Mouse (Mus musculus) heart, postnatal 36 days (tissue): Measurements from ENCODE around the gene Gm36210. TPM values are rescaled to one million over a fixed set of nuclear protein-coding genes. Genes with fewer than 3 reads are reported as not detected.
A peak's percentile ranks its signal among the peaks of the same experiment; 100 is the strongest.
"Not testable (repeated sequence)": the region's sequence is repeated elsewhere in the genome, so short reads cannot be mapped to it uniquely, and the experiment has no call there.

Experiments
- DNase-seq, 2 experiments: peaks; one replicate each; pipeline ENCODE4 v3.0.0; 2021 to 2022
- intact Hi-C: fragments of 180-260 bp; cut with DNase I; formaldehyde crosslinking; loops from one replicate; pipeline ENCODE4 v1.15.1; 2025
- total RNA-seq, 2 experiments: library from RNA; stranded (reverse); gene quantifications; 2 replicates each; pipeline ENCODE4 v1.2.3; 2021

The Gm36210 gene
- total RNA-seq, 2 experiments from 2014 or later = not detected

DNA sequence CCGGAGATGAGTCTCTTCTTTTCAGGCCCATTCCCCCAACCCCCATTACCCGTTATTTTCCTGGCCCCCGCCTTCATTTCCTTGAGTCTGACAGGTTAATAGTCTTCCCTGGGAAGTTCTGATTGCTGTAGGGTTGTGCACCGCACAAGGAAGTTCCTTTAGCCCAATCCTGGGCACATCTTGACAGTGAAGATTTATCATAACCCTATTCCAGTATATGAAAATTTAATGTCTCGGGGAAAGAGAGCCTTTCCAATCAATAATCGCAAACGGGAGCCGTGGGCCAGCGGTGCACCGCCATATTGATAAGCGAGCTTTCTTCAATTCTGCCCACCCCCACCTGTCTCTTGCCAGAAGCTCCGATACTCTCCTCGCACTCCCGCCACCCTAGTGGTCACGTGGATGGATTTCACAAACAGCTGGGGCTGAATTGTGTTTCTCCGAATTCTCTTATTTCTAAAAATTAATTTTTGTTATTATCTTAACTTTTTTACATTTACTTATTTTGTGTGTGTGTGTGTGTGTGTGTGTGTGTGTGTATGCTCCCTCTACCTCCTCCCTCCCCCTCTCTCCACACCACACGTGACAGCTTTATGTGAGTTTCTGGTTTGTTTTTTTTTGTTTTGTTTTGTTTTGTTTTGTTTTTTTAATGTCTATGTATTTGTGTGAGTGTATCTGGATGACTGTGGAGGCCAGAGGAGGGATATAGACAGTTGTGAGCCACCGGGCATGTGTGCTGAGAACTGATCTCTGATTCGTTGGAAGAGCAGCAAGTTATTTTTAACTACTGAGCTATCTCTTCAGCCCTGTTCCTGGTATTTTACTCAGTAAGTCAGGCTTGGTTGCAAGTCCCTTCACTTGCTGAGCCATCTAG, 6.4 kb downstream of the Gm36210 start:
- peak; percentile 32 to 53 for DNase-seq
- intact Hi-C loops = no loop called here

DNA sequence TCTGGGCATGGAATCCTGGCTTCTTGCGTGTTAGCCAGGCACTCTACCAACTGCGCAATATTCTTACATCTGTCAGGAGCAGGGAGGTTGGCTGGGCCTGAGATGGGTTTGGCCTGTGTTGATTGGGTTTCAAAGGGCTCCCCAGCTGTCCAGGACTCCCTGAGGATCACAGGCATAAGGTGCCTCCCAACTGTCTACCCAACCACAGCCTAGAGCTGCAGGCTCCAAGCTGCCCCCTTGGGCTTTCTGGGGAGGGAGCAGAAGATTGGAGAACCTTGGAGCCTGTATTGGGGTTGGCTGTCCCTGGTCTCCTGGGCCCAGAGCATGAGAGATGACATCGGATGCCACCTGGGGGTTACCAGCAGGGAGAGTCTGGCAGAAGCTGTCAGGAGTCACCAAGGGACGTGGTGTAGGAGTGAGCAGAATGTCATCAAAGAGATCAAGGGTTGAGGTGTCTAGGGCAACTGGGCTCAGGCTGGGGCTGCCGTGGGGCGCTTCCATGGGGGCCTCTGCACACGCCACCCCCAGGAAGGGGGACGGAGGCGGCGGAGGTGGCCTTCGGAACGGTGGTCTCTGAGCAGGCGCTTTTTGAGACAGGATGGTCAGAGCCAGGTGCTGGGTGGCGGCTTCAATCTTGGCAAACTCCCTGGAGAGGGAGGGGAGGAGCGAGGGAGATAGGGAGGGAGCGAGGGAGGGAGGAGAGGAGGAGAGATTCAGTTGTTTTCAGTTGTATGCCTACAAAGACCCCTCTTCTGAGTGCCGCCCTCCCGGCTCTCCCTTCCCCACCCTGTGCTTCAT, 7.3 kb downstream of the Gm36210 start:
- intact Hi-C loops = no loop called here

DNA sequence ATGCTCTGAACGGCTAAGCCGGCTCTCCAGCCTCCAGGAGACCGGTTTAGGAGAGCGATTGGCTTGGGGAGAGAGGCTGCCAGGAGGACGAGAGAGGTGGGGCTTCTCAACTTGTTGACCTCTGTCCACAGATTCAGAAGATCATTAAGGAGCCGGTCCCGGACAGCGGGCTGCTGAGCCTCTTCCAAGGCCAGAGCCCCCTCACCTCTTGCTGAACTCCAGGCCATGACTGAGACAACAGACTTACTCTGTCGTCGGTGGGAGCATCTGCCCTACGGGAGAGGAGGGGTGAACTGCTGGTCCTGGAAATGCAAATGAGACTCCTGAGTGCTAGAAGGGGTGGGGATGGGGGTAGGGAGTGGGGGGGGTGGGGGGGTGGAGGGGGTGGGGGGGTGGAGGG, 11.1 kb downstream of the Gm36210 start:
- no peak for DNase-seq
- intact Hi-C loops = no loop called here

More for the DNA sequence above, 7.3 kb downstream of the Gm36210 start:
- no peak for DNase-seq

DNA sequence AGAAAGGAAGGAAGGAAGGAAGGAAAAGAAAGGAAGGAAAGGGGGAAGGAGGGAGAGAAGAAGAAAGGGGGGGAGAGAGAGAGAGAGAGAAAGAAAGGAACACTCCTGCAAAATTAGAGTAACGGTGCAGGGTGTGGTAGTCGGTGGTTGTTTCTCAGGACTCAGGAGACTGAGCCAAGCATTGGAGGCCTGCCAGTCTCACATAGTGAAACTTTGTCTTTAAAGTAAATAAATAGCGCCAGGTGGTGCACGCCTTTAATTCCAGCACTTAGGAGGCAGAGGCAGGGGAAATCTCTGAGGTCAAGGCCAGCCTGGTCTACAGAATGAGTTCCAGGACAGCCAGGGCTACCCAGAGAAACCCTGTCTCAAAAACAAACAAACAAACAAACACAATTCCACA, 19.6 kb downstream of the Gm36210 start:
- intact Hi-C loops = no loop called here
- DNase-seq = peak in 1 of 2 experiments; percentile 25

DNA sequence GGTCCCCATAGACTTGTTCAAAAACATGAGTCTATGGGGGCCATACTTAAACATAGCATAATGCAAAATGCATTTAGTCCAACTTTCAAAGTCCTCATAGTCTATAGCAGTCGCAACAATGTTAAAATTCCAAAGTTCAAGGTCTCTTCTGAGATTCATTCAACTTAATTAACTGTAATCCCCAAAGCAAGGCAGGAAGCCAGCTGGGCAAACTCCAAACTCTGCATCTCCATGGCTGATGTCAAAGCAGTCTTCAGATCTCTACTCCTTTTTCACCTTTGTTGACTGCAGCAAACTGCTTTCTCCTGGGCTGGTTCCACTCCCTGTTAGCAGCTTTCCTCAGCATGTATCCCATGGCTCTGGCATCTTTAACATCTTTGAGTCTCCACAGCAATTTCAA, 27.3 kb downstream of the Gm36210 start:
- DNase-seq, intact Hi-C loops: not testable (repeated sequence)

DNA sequence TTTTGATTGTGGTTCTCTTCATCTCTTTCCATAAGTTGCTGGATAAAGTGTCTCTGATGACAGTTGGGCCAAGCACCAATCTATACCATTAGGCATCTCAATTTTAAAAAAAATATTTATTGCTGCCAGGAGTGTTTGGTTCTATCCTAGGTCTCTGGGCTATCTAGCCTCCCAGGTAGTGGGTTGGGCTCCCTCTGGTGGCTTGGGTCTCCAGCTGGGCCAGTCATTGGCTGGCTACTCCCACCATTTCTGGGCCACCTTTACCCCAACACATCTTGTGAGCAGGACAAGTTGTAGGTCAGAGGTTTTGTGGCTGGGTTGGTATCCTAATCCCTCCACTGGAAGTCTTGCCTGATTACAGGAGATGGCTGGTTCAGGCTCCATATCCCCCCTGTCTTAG, 28.1 kb downstream of the Gm36210 start:
- intact Hi-C loops = no loop called here
- DNase-seq = no peak

DNA sequence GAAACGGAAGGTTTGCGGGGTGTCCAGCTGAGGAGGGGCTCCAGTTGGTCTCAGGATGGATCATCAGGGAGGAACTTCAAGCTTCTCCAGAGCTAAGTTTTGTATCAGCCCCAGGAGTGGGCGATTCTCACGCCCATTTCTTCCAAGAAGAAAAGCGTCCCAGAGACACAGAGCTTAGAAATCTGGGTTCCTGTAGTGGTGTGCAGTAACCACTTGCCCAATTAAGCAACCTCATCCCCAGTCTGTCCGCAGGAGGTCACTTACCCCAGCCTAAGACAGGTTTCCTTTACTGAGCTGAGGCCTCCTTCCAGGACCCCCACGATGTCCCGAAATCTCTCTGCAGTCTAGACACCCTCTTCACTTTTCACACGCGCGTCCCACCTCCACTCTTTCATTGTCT, 29.1 kb downstream of the Gm36210 start:
- no peak for DNase-seq
- intact Hi-C loops = no loop called here

DNA sequence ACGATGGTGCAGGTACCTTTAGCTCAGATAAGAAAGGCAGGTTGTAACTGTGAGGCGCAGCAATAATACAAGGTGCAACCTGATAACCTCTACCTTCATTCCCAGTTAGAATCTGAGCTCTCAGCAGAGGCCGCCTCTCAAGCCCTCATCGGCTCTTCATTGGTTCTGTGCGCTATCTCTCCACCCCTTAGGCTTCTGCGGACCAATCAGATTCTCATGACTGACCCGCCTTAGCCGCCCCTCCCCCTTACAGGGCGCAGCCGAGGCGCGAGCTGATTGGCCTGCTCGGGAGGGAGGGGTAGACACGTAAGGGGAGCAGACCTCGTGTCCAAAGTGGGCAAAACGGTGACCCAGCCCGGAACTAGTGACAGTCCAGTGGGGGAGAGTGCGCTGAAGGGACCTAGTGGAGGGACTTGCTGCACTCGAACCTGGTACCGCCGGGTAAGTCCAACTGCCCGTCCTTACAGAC, 29.5 kb downstream of the Gm36210 start, which contains the start of gene Isoc2a:
TSS of gene Isoc2a (plus strand) at position 401 of the 469 bp plus-strand sequence.
- peak; percentile 80 to 82 for DNase-seq
- intact Hi-C loops = no loop called here

DNA sequence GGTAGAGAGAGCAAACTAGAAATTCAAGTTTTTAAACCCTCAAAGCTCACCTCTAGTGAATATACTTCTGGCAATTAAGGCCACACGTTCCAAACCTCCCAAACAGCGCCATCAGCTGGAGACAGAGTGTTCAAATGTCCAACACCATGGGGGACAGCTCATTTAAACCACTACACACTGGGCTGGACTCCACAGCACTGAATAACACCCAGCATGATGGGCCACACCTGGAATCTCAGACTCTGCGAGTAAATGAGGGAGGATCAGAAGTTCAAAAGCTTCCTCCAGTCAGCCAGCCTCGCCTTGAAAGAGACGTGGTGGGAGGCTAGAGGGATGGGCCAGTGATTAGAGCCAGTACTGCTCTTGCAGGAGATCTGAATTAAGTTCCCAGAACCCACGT, 36.2 kb downstream of the Gm36210 start, which contains the start of gene Isoc2b:
TSS of gene Isoc2b (minus strand) at position 126 of the 400 bp plus-strand sequence.
- intact Hi-C loops = no loop called here
- DNase-seq = no peak

DNA sequence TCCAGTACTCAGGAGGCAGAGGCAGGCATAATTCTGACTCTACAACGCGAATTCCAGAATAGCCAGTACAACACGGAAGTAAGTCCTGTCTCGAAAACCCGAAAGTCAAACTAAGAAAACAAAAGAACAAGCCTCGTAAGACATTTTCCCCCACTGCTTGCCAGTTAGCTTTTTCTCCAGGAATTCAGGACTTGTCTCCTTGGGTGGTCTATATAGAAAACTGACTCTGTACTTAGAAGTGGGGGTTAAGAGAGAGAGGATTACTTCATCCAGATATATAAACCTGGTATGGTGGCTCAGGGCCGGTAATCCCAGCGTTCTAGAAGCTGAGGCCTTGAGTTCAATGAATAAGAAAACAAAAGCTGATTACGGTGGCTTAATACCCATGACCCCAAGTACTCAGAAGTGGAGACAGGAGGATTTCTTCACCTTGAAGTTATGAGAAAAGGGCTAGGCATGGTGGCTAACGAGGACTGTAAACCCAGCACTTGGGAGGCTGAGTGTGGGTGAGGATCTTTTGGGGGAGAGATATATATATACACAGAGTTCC, 39.6 kb downstream of the Gm36210 start:
- intact Hi-C loops = loop anchor here (10.0 kb wide), 1 partner anchor 188 kb away; the partner anchor contains the start of gene Zfp580
- DNase-seq = no peak

DNA sequence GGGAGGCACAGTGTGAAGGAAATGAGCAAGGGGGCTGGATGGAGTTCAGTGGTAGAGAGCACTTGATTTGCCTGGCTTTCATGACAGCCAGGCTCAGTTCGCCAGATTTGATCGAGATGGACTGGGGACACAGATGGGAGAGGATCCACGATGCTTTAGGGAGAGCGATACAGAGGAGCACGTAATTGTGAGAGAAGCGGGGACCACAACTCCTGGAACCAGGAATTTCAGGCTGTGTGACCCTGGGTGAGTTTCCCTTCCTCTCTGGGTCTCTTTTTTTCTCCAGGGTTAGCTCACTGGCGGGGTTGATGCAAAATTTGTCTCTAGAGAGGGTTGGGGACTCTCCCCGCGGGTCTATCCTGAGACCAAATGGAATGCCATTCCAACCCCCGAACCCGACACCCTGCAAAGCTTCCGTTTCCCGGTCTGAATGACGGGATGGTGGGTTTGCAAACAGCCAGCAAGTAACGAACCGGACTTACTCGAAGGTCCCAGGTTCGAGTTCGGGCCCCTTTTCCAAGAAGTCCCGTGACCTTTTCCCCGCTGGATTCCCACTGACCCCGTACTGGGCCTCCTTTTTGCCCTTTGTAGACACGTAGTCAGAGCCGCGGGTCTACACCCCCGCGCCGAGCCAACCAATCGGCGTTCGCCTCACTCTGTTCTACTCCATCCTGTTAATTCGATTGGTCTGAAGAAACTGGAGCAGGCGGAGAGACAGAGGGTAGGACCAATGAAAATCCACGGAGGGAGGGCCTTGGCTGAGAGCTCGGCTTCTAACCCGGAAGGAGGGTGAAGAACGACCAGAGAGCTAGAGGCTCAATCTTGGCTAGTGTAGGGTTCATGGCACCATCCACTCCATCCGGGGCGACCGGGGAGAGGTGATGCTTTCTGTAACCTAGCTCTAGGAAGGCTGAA, 40.5 kb downstream of the Gm36210 start:
- intact Hi-C loops = loop anchor here (2.0 to 10.0 kb wide), 3 partner anchors 53 to 189 kb away; partner anchors contain the start of genes Ube2s and Zfp580
- DNase-seq = peak; percentile 97 to 98

DNA sequence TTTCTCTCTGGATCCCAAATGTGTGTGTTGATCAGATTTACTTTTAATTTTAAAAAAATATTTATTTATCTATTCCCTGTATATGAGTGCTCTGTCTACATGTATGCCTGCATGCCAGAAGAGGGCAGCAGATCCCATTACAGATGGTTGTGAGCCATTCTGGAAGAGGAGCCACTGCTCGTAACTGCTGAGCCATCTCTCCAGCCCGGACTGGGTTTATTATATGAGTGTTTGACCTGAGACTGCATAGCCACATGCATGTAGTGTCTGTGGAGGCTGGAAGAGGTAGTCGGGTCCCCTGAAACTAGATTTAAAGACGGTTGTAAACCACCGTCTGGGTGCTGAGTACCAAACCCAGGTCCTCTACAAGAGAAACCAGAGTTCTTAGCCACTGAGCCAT, 41.2 kb downstream of the Gm36210 start:
- DNase-seq = no peak
- intact Hi-C loops = loop anchor here (2.0 to 10.0 kb wide), 3 partner anchors 52 to 190 kb away; partner anchors contain the start of genes Ube2s and Zfp580

DNA sequence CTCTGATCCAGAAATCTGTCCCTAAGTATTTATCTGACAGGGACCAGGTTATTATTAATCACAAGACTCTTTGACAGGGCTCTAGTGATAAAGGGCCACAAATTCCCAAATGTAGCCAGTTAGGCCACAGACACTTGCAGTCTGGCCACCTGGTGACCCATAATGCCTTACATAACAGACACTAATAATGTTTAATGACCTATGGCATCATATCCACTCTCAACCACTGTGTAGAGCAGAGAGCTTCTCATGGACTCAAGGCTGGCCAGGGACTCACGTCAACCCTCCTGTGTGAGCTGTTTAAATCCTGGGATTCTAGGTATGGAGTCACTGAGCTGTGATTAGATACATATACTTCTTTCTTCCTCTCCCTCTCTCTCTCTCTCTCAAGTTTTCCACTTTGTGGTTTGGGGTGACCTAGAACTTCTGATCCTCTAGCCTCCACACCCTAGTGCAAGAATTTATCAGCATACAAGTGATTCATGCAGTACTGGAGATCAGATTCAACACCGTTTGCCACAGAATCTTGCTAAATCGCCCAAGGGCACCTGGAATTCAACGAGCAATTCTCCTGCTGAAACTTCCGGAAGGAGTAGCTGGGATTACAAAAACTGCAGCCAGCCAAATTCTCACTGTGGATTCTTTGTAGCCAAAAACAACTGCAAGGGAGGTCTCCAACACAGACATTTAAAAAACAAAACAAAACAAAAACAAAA, 42.0 kb downstream of the Gm36210 start:
- no peak for DNase-seq
- intact Hi-C loops = loop anchor here (2.0 to 10.0 kb wide), 3 partner anchors 51 to 191 kb away; partner anchors contain the start of genes Ube2s and Zfp580

DNA sequence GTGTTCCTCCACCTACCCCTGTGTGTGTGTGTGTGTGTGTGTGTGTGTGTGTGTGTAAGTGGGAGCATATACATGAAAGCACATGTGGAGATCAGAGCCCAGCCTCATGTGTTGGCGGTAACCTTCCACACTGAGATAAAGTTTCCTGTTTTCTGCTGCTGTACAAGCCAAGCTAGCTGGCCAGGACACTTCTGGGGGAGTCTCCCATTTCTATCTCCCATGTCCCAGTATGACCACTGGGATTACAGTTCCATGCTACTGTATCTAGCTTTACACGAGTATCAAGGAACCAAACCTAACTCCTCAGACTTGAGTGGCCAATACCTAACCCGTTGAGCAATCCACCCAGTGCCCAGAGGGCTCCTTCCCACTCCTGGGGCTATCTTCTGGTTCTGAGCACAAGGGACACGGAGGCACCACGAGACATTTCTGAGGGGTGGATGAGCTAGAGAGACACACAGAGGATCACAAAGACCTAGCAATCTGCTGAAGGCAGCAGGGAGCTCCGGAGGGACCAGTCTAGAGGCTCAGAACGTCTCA, 42.7 kb downstream of the Gm36210 start:
- DNase-seq = no peak
- intact Hi-C loops = loop anchor here (2.0 to 10.0 kb wide), 3 partner anchors 51 to 191 kb away; partner anchors contain the start of genes Ube2s and Zfp580

DNA sequence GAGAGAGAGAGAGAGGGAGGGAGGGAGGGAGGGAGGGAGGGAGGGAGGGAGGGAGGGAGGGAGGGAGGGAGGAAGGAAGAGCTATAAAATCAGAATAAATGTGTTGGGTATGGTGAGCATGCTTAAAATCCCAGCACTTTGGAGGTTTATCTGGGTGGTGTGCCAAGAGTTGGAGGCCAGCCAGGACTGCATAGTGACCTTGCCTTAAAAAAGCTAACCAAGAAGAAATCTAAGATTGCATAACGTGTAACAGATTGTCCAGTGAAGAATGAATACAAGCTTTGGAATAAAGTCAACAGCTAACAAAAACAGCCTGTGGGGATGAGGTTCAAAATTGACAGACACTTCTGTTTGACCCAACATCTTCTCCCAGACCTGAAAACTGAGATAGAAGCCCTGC, 43.3 kb downstream of the Gm36210 start:
- intact Hi-C loops = loop anchor here (10.0 kb wide), 1 partner anchor 192 kb away; the partner anchor contains the start of gene Zfp580

DNA sequence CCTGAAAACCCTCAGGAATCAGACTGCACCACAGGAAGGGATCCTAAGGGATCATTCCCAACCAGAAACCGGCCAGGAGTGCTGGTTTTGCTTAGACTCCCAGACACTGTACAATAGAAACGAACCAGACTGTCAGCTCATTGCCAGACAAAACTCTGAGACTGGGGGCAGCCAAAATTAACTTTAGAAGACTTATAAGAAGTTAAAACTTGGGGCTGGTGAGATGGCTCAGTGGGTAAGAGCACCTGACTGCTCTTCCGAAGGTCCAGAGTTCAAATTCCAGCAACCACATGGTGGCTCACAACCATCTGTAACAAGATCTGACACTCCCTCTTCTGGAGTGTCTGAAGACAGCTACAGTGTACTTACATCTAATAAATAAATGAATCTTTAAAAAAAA, 45.4 kb downstream of the Gm36210 start:
- DNase-seq = not testable (repeated sequence)
- intact Hi-C loops = loop anchor here (10.0 kb wide), 1 partner anchor 194 kb away; the partner anchor contains the start of gene Zfp580

More for the DNA sequence above, 43.3 kb downstream of the Gm36210 start:
- peak; percentile 69 to 79 for DNase-seq

DNA sequence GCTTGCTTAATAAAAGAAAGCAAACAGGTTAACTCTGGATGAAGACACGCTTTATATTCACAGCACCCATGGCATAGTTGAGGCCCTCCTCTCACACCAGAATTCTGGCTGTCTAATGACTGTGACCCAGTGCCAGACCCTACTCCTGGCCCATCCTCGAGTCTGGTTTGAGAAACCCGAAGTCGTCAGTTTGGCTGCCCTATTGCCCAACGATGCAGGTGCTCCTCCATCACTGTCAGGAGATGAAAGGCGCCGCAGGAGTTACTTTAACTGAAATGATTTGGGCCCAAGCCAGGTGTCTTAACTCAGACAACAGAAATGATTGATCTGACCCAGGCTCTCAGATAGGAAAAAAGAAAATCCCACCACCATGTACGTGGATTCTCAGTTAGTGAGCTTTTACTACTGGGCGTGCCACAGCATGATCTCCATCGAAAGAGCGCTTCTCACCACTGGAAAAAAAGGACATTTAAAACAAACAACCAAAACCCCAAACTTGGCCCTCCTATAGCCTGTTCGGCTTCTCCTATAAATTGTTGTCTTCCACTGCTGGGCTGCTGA, 46.8 kb downstream of the Gm36210 start:
- intact Hi-C loops = no loop called here
- no peak for DNase-seq

DNA sequence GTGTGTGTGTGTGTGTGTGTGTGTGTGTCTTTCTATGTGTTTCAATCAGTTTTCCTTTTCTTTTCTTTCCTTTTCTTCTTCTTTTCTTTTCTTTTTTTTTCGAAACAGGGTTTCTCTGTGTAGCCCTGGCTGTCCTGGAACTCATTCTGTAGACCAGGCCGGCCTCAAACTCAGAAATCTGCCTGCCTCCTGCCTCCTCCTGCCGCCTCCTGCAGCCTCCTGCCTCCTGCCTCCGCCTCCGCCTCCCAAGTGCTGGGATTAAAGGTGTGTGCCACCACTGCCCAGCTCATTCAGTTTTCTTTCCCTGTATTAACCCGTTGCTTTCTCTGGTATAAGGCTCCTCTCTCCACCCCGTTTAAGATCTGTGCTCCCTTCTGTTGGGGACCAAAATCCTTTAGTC, 49.0 kb downstream of the Gm36210 start:
- no peak for DNase-seq
- intact Hi-C loops = no loop called here
